Mouse (Mus musculus): ENCODE data around the gene Klk5.

The Klk5 gene

GRCm38 (mm10) chr7:43841701-43842100, at the start of gene Klk5:
Klk5 (plus strand) TSS chr7:43841971.
- DNase-seq, result no peak

DNA sequence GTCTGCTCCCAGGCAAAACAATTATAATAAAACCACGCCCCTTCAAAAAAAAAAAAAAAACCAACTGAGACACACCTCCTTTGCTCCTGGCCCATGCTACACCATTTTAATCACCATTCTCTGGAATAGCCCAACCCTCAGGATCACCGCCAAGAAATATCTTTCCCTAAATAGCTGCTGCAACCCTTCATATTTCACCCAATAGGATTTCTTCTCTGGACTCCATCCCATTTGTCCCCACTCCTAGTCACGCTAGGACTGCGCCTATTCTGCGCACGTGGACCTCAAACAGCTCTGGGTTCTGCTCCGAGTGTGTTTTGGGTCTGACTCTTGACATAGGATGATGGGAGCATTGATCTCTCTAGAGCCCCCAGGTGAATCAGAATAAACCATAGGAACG, 45.4 kb upstream of the Klk5 start:
- no peak for DNase-seq

GRCm38 (mm10) chr7:43797333-43797769, 44.4 kb upstream of the Klk5 start, which contains the start of gene Klk8:
Klk8 (plus strand) TSS chr7:43797577.
- no peak for DNase-seq

DNA sequence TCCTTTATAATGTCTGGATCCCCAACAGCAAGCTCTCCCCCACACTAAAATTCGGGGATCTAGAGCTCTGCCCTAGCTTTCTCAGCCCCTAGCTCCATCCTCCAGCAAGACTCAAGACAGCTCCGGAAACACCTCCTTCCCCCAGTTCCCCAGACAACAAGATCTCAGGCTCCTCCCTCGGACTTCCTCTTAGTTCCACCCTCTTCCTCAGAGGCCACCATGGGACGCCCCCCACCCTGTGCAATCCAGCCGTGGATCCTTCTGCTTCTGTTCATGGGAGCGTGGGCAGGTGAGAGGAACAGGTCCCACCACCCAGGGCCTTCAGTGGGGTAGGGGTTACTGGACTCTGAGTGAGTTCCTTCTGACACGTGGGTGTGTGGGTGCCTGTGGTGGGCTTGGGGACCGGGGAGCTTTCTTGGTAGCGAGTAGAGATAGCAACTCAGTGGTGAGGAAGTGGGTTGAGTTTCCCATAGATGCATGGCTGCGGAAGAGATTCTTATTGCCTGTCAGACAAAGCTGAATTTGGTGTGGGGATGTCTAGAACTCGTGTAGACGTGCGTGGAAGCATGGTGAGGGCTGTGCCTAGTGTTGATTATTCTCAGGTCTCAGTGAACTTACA, 43.8 kb upstream of the Klk5 start:
- DNase-seq, result no peak

- DNase-seq, result no peak
Measured at GRCm38 (mm10) chr7:43799876-43800275, 41.9 kb upstream of the Klk5 start.

GRCm38 (mm10) chr7:43810994-43811393, 30.8 kb upstream of the Klk5 start, which contains the start of gene Klk7:
Klk7 (plus strand) TSS chr7:43811294.
- no peak for DNase-seq

GRCm38 (mm10) chr7:43815211-43815610, 26.6 kb upstream of the Klk5 start:
- no peak for DNase-seq

DNA sequence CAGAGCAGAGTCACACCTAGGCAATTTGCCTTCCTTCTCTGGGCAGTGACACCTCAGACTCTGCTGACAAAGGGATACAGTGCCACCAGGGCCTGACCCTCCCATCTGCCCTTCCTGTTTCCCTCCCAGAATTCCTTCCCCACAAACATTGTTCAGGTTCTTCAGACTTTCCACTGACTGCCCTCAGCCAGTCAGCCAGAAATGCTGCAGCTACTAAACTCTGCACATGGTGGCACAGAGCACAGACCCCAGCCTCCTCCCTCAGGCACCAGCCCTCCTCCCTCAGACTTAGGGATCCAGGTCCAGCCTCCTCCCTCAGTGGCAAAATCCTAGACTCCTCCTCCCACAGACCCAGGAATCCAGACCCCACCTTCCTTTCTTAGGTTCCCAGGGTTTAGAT, 25.0 kb upstream of the Klk5 start:
- no peak for DNase-seq

GRCm38 (mm10) chr7:43821581-43821980, 20.2 kb upstream of the Klk5 start:
- DNase-seq, result no peak

DNA sequence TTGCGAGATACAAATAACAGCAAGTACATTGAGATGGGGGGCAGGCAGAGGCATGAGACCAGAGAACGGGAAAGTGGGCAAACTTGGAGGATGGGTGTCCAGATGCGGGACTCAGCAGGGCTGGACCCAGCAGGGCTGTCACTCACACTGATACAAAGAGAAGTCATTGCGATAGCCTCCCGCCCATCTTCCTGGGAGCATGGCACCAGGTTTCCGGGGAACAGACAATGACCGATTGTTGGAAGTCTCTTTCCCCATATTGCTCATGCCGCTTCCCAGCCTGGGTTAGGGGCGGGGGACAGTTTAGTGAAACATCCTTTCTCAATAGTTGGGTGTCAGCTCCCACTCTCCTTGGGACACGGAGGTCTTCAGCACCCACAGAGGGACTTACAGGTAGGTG, 17.6 kb upstream of the Klk5 start, which contains the start of gene Klk6:
TSS of gene Klk6 (plus strand) at position 301 of the 400 bp plus-strand sequence.
- DNase-seq, result no peak

GRCm38 (mm10) chr7:43826056-43826455, 15.7 kb upstream of the Klk5 start:
- DNase-seq, result no peak

- no peak for DNase-seq
Measured at GRCm38 (mm10) chr7:43827706-43828105, 14.1 kb upstream of the Klk5 start.

- no peak for DNase-seq
Measured at GRCm38 (mm10) chr7:43829006-43829405, 12.8 kb upstream of the Klk5 start.

DNA sequence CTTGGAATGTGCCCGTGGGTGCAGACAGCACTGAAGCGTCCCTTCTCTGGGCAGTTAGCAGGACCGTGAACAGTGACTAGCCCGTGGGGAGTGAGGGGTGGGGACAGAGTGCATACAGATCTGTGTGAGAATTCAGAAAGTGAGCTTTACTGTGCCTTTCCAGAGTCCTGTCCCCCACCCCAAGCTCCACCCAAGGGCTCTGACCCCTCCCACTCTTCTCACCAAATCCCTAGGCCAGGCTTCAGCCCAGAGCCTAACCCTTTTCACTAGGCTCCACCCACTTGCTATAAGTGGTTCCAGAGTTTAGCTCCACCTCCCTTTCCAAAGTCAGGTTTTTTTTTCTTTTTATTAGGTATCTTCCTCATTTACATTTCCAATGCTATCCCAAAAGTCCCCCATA, 2.0 kb downstream of the Klk5 start:
- no peak for DNase-seq

DNA sequence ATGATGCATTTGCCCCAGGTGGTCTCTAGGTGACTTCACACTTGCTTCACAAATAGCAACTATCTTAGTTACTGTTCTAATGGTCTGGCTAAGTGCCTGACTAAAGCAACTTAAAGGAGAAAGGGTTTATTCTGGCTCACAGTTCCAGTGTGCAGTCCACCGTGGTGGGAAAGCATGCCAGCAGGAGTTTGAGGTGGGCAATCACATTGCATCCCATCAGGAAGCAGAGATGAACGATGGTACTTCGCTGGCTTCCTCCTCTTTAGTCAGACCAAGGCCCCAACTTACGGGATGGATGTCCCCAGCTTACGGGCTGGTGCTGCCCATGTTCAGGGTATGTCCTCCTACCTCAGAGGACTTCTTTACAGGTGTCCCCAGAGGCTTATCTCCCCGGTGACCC, 9.8 kb downstream of the Klk5 start:
- DNase-seq, result no peak

GRCm38 (mm10) chr7:43854642-43855380, 13.0 kb downstream of the Klk5 start:
- DNase-seq, result no peak

DNA sequence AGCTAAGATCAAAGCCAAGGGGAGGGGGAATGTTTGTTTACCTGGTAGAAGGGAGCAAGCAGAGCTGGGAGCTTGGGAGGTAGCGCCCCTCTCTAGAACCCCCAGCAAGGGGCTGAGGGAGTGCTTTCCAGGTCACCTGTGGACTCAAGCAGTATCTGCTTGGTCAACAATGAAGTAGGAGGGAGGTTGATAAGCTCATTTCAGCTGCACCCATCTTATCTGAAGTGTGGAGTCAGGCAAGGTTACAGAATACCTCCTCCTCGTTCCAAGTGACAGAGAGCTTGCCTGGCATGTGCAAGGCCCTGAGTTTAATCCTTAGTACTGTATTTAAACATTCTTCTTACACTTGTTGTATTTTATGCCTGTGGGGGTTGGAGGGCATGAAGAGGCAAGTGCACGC, 13.9 kb downstream of the Klk5 start:
- no peak for DNase-seq

DNA sequence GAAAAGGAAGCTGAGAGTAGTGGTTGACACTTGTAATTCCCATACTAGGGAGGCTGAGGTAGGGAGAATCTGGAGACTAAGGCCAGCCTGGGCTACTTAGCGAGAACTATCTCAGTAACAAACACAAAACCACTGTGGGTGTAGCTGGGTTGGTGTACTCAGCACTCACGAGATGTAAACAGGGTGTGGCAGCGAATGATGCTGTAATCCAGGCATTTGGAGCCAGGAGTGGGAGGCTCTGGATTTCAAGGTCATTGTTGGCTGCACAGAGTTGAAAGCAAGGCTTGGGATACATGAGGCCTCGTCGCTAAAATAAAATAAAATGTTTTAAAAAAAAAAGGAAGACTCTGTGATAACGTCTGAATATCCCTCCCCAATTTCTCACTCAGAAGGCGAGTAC, 14.5 kb downstream of the Klk5 start:
- no peak for DNase-seq

- no peak for DNase-seq
Measured at GRCm38 (mm10) chr7:43857501-43857900, 15.7 kb downstream of the Klk5 start.

- no peak for DNase-seq
Measured at GRCm38 (mm10) chr7:43860411-43860810, 18.6 kb downstream of the Klk5 start.

GRCm38 (mm10) chr7:43873237-43873636, 31.5 kb downstream of the Klk5 start:
- DNase-seq, result peak; percentile 2

DNA sequence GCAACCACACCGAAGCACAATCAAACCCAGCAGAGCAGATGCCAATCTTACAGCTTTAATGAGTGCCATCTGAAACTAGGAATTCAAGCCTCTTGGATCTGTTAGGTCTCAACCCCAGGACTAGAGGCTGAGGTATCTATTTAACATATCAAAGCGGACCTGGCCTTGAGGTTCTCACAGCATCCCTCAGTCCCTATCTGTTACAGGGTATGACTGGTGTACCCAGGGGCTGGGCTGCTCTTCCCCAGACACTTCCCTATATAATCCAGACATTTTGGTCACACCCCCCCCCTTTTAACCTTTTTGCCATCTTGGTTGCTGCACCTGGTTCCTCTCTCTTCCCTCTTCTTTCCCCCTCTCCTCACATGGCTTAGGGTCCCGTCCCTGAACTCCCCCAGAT, 31.9 kb downstream of the Klk5 start:
- no peak for DNase-seq

DNA sequence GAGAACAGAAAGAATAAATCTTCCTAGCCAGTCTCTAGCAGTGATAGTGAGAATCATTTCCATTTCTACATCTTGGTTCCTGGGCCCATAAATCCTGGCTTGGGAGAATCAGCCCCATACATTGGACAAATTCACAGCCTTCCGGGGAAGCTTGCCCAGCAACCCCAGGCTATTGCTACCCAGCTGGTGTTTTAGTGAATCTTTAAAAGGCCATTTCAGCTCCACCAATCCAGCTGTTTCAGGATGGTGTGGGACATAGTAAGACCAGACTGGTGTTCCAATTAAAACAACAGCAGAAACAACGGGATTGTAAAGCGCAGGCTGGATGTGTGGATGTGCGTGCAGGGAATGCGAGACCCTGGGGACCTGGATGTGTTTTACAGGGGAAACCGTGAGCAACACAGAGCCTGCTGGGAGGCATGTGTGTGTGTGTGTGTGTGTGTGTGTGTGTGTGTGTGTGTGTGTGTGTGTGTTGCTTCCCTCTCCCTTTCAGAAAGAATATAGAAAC, 33.2 kb downstream of the Klk5 start:
- no peak for DNase-seq

- no peak for DNase-seq
Measured at GRCm38 (mm10) chr7:43876444-43876843, 34.7 kb downstream of the Klk5 start.
